Mouse (Mus musculus): ENCODE results near the gene Barhl1. TPM values are rescaled to one million over a fixed set of nuclear protein-coding genes. Genes with fewer than 3 reads are reported as not detected.

The Barhl1 gene
- polyA plus RNA-seq, 1 experiment from 2014 or later, result not detected

DNA sequence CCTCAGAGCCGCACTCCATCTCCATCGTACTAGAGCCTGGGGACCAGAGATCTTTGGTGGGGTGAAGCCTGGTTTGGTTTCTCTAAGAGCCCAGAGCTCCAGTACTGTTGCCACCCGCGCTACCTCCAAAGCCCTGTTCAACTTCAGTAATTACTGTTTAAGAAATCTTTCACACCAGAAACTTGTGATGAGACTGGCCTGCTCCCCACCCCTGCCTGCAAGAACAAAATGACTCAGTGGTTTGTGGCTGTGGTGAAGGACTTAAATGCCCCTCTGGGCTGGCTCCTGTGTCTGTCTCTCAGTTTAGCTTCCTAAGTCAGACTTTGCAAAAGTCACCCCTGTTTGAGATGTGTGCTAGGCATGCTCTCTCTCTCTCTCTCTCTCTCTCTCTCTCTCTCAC, 3.5 kb downstream of the Barhl1 start:
- H3K4me3 ChIP-seq (ENCODE audit: low read depth, low read length), result no peak overlapping the region
- H3K27me3 ChIP-seq (ENCODE audit: insufficient read depth, low read length), result peaks cover 100% of the 10 kb centered on the region
- WGBS (ENCODE audit: insufficient replicate concordance), result 7% methylated on average over 4 of the region's 4 CpGs
- no peak for ATAC-seq
- TF ChIP-seq CTCF (IDR thresholded peaks at IDR 0.05; ENCODE audit: low read depth) (no peak), EP300 (IDR thresholded peaks at IDR 0.05; ENCODE audit: low read depth) (no peak)
- no peaks in the 10 kb centered on the region for H3K36me3 ChIP-seq (replicated peaks; ENCODE audit: insufficient read depth, low read length)
- no peak overlapping the region for H3K27ac ChIP-seq (ENCODE audit: low read depth)
- H3K9ac ChIP-seq (replicated peaks), result no peak overlapping the region
- H3K4me2 ChIP-seq (ENCODE audit: low read depth, low read length), result no peak overlapping the region
- peaks cover 4% of the 10 kb centered on the region for H3K4me1 ChIP-seq (ENCODE audit: insufficient read depth)
- DNase-seq, result no peak
- H3K9me3 ChIP-seq (ENCODE audit: low read length), result no peaks in the 10 kb centered on the region

GRCm38 (mm10) chr2:28912039-28912700, 4.3 kb downstream of the Barhl1 start:
- TF ChIP-seq EP300 (IDR thresholded peaks at IDR 0.05; ENCODE audit: low read depth) (no peak), CTCF (IDR thresholded peaks at IDR 0.05; ENCODE audit: low read depth) (no peak)
- 6% methylated on average over 33 of the region's 33 CpGs for WGBS (ENCODE audit: insufficient replicate concordance)
- H3K4me2 ChIP-seq (ENCODE audit: low read depth, low read length), result no peak overlapping the region
- no peaks in the 10 kb centered on the region; the same call in 1 of the 2 replicates for H3K4me1 ChIP-seq (ENCODE audit: insufficient read depth)
- H3K36me3 ChIP-seq (replicated peaks; ENCODE audit: insufficient read depth, low read length), result no peaks in the 10 kb centered on the region
- peaks cover 95% of the 10 kb centered on the region for H3K27me3 ChIP-seq (ENCODE audit: insufficient read depth, low read length)
- H3K9ac ChIP-seq (replicated peaks), result no peak overlapping the region
- DNase-seq (no peak), ATAC-seq (no peak)
- H3K4me3 ChIP-seq (ENCODE audit: low read depth, low read length), result no peak overlapping the region
- no peak overlapping the region for H3K27ac ChIP-seq (ENCODE audit: low read depth)
- H3K9me3 ChIP-seq (ENCODE audit: low read length), result no peaks in the 10 kb centered on the region

DNA sequence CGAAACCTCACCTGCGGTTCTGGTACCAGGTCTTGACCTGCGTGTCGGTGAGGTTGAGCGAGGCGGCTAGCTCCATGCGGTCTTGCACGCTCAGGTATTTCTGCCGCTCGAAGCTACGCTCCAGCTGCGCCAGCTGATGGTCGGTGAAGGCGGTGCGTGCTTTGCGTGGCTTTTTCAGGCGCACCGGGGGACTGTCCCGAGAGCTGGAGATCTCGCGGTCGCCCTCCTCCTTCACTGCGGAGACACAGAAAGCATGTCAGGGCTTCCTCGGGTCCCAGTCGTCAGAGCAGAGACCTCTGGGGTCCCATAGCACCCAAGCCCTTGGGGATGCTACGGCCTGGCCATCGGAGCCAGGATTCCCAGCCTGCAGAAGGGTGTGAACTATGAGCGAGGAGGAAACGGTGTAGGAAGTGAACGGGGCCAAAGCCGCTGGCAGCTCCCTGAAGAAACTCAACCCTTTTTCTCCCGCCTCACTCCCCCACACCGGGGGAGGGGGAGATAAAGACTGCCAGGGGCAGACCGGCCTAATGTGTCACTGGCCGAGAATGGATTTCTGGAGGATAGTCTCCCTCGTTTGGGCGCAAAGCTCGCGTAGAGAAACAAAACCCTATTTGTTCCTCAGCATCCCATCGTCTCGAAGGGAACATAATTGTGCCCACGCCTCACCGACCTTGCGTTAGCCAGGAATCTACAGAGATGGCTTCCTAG, 5.0 kb downstream of the Barhl1 start:
- TF ChIP-seq CTCF (IDR thresholded peaks at IDR 0.05; ENCODE audit: low read depth), result no peak
- no peak for TF ChIP-seq EP300 (IDR thresholded peaks at IDR 0.05; ENCODE audit: low read depth)
- Histone ChIP-seq H3K4me3 (ENCODE audit: low read depth, low read length) (no peak overlapping the region), H3K4me1 (ENCODE audit: insufficient read depth) (no peaks in the 10 kb centered on the region; the same call in 1 of the 2 replicates), H3K4me2 (ENCODE audit: low read depth, low read length) (no peak overlapping the region), H3K9me3 (ENCODE audit: low read length) (no peaks in the 10 kb centered on the region), H3K36me3 (replicated peaks; ENCODE audit: insufficient read depth, low read length) (no peaks in the 10 kb centered on the region), H3K27me3 (ENCODE audit: insufficient read depth, low read length) (peaks cover 88% of the 10 kb centered on the region), H3K27ac (ENCODE audit: low read depth) (no peak overlapping the region), H3K9ac (replicated peaks) (no peak overlapping the region)
- ATAC-seq (no peak), DNase-seq (no peak)
- WGBS (ENCODE audit: insufficient replicate concordance), result 2% methylated on average over 43 of the region's 44 CpGs

DNA sequence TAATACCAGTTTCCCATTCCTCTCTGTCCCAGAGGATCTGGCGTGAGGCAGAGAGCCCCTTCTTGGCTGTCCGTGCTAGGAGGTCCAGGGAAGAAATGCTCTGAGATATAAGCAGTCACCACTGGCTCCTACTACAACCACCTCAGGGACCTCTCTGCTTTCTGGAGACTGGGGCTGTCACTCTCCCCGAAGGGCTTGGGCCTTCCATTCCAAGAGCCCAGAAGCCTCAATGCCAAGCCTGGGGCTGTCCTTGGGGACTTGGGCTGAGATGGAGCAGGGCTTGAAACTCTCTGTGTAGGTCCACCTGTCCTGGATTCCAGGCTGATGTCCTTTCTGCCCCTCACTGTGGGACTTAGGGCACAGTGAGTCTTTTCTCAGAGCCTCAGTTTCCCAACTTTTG, 5.6 kb downstream of the Barhl1 start:
- WGBS (ENCODE audit: insufficient replicate concordance), result 12% methylated on average over 3 of the region's 3 CpGs
- H3K4me2 ChIP-seq (ENCODE audit: low read depth, low read length), result no peak overlapping the region
- peaks cover 82% of the 10 kb centered on the region for H3K27me3 ChIP-seq (ENCODE audit: insufficient read depth, low read length)
- ATAC-seq (no peak), DNase-seq (no peak)
- no peak overlapping the region for H3K27ac ChIP-seq (ENCODE audit: low read depth)
- H3K9me3 ChIP-seq (ENCODE audit: low read length), result no peaks in the 10 kb centered on the region
- no peak overlapping the region for H3K9ac ChIP-seq (replicated peaks)
- peaks cover under 1% of the 10 kb centered on the region; the same call in 1 of the 2 replicates for H3K36me3 ChIP-seq (replicated peaks; ENCODE audit: insufficient read depth, low read length)
- H3K4me3 ChIP-seq (ENCODE audit: low read depth, low read length), result no peak overlapping the region
- no peak for TF ChIP-seq EP300 (IDR thresholded peaks at IDR 0.05; ENCODE audit: low read depth)
- no peak for TF ChIP-seq CTCF (IDR thresholded peaks at IDR 0.05; ENCODE audit: low read depth)
- no peaks in the 10 kb centered on the region for H3K4me1 ChIP-seq (ENCODE audit: insufficient read depth)

DNA sequence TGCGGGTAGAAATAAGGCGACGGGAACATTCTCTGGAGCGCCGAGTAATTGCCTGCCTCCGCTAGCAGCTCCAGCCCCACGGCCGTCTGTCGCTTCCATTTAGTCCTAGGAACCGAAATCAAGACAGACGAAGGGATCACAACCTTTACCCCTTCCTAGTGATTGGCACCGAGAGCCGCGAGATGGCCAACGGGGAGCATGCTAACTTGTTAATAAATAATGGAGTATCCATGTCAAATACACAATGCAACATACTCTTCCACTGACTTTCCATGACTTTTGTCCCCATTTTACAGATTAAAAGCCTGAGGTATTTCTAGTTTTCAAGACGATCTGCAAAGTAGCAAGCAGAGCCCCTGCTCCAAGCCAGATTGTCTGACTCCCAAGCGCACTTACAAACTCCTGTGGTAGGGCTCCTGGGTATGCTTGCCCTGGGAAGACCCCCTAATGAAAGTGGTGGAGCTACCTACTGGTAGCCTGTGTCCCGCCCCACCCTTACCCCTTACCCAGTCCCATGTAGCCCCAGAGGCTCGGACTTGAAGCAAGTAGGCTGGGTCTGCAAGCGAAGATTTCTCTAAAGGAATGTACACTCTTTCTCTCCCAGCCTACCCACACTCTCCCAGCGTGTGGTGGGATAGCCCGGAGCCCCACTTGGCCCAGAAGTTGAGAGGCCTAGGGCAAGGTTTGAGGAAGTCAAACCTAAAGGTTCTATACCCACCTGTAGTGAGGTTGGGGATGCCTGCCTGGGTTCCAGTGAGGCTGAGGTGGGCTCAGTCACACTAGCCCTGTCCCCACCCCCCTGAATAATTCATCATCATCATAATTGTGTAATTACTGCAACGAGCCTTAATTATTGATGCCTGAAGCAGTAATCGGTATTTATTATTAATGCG, 6.4 kb downstream of the Barhl1 start:
- ATAC-seq (no peak), DNase-seq (no peak)
- H3K4me2 ChIP-seq (ENCODE audit: low read depth, low read length), result 0 out of 2 replicates have a peak overlapping the region, but pooled peaks have one; percentile 9
- peaks cover 74% of the 10 kb centered on the region for H3K27me3 ChIP-seq (ENCODE audit: insufficient read depth, low read length)
- no peak overlapping the region for H3K27ac ChIP-seq (ENCODE audit: low read depth)
- H3K9ac ChIP-seq (replicated peaks), result no peak overlapping the region
- H3K9me3 ChIP-seq (ENCODE audit: low read length), result no peaks in the 10 kb centered on the region
- TF ChIP-seq EP300 (IDR thresholded peaks at IDR 0.05; ENCODE audit: low read depth), result no peak
- no peak overlapping the region for H3K4me3 ChIP-seq (ENCODE audit: low read depth, low read length)
- WGBS (ENCODE audit: insufficient replicate concordance), result 10% methylated on average over 25 of the region's 25 CpGs
- no peaks in the 10 kb centered on the region for H3K4me1 ChIP-seq (ENCODE audit: insufficient read depth)
- peaks cover 3% of the 10 kb centered on the region; the same call in 1 of the 2 replicates for H3K36me3 ChIP-seq (replicated peaks; ENCODE audit: insufficient read depth, low read length)
